Mouse (Mus musculus) spleen, adult 2 months (tissue): Measurements from ENCODE around the gene Krtap5-2.

Experiments
- CTCF ChIP-seq: fragments of 200-500 bp; IDR thresholded peaks from 2 replicates; pipeline ENCODE4 v1.5.1; 2011; ENCODE audit warnings: mild to moderate bottlenecking, inconsistent platforms; ENCODE audit not compliant: insufficient read depth, insufficient read length, insufficient replicate concordance; ENCODE audit errors: extremely low read depth
- POLR2A ChIP-seq: fragments of 200-500 bp; IDR thresholded peaks from 2 replicates; pipeline ENCODE4 v1.6.1; 2011; ENCODE audit warnings: low read depth, low read length, inconsistent platforms

DNA sequence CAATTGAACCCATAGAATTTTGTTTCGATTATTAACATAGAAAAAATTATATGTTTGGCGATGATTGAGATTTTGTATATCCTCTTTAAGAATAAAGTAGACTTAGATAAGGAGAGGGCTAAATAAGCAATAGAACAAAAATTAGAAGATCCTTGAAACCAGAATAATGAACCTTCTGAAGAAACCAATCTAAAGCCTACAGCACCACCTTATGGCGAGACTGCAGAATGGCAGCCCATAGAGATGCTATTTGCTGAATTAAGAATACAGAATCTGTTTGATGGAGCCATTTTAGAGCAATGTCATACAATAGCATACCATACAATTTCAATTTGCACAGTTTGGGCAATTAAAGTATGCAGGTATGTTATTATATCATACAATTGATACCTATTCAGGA, 6.0 kb downstream of the Krtap5-2 start:
- TF ChIP-seq CTCF (no peak), POLR2A (no peak)
